Mouse (Mus musculus): ENCODE data around the gene Gipc3. TPM values are rescaled to one million over a fixed set of nuclear protein-coding genes. Genes with fewer than 3 reads are reported as not detected.

Gene Gipc3
- polyA plus RNA-seq, 1 experiment = not detected

DNA sequence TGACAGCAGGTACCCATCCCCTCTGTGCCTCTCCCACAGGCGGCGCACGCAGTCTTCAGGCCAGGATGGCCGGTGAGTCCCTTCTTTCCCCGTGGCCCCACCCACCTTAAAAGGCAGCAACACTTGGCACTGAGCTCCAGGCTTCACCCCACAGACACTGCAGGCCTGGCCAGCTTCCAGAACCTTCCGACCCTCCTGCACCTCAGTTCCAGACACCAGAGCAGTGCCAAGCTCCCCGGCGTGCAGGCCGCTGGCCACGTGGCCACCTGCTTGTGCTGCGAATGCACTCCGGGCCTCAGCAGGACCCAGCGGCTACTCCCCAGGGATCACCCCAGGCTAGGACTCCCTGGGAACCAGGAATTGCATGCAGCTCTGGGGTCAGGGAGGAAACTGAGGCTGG lies 29.5 kb downstream of the Gipc3 start:
- Histone ChIP-seq H3K4me3 (ENCODE audit: insufficient read depth, low read depth, low read length) (no peak overlapping the region), H3K4me1 (ENCODE audit: control insufficient read depth, insufficient read depth, low read length) (peaks cover 2% of the 10 kb centered on the region; the same call in 1 of the 2 replicates), H3K27ac (ENCODE audit: insufficient read depth, low read depth, low read length) (no peak overlapping the region)
- TF ChIP-seq CTCF (IDR thresholded peaks at IDR 0.05; ENCODE audit: insufficient read depth, low read depth, low read length) (no peak), POLR2A (IDR thresholded peaks at IDR 0.05; ENCODE audit: insufficient read depth, low read depth, low read length) (no peak)
- 81% methylated on average over 13 of the region's 13 CpGs for WGBS

DNA sequence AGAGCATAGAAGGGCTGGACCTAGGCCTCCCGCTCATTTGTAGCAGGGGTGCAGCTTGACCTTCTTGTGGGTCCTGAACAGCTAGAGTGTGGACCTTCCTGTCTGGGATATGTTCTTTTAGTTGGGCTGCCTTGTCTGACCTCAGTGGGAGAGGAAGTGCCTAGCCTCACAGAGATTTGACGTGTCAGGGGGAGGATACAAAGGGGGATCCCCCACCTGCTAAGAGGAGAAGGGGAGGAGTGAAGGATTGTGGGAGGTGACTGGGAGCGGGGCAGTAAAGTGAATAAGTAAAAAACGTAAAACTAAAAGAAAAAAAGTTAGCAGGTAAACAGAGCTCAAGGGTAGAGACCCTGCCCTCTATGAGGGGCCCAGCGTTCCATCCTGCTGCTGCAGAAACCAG lies 33.5 kb downstream of the Gipc3 start:
- TF ChIP-seq CTCF (IDR thresholded peaks at IDR 0.05; ENCODE audit: insufficient read depth, low read depth, low read length) = no peak
- TF ChIP-seq POLR2A (IDR thresholded peaks at IDR 0.05; ENCODE audit: insufficient read depth, low read depth, low read length) = no peak
- WGBS = 80% methylated on average over 5 of the region's 5 CpGs
- H3K4me3 ChIP-seq (ENCODE audit: insufficient read depth, low read depth, low read length) = no peak overlapping the region
- no peak overlapping the region for H3K27ac ChIP-seq (ENCODE audit: insufficient read depth, low read depth, low read length)
- H3K4me1 ChIP-seq (ENCODE audit: control insufficient read depth, insufficient read depth, low read length) = peaks cover 8% of the 10 kb centered on the region

DNA sequence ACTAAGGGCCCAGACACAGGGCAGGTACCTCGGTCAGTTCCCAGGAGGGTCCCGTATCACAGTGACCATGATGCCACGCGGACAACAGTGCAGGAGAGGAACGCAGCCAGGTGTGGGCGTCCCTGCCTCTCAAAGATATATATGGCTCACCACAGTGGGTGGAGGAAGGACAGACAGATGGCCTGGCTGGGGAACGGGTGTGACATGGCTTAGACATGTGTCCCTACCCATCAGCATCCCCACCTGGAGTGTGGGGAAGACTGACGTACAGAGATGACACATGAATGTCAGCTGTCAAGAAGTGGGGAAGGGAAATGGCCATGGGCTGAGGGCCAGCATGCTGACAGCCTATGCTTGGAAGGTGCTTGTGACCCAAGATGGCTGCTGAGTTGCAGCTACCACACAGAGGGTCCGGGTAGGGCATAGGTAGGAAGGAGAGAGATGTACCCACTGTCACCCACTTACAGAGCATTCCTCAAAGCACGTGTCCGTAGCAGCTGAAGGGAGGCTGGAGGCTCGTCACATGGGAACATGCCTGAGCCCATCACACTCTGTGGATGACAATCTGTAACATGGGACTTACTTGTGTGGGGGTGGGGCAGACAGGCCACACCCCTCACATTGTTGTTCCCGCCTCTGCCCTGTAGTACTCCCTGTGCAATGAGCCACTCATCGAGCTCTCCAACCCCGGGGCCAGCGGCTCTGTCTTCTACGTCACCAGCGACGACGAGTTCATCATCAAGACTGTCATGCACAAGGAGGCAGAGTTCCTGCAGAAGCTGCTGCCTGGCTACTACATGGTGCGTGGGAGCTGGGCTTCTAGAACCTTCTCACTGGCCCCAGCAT lies 36.0 kb downstream of the Gipc3 start:
- H3K27ac ChIP-seq (ENCODE audit: insufficient read depth, low read depth, low read length) = no peak overlapping the region
- H3K4me1 ChIP-seq (ENCODE audit: control insufficient read depth, insufficient read depth, low read length) = peaks cover 31% of the 10 kb centered on the region
- no peak for TF ChIP-seq POLR2A (IDR thresholded peaks at IDR 0.05; ENCODE audit: insufficient read depth, low read depth, low read length)
- TF ChIP-seq CTCF (IDR thresholded peaks at IDR 0.05; ENCODE audit: insufficient read depth, low read depth, low read length) = no peak
- H3K4me3 ChIP-seq (ENCODE audit: insufficient read depth, low read depth, low read length) = no peak overlapping the region
- WGBS = 86% methylated on average over 21 of the region's 21 CpGs

DNA sequence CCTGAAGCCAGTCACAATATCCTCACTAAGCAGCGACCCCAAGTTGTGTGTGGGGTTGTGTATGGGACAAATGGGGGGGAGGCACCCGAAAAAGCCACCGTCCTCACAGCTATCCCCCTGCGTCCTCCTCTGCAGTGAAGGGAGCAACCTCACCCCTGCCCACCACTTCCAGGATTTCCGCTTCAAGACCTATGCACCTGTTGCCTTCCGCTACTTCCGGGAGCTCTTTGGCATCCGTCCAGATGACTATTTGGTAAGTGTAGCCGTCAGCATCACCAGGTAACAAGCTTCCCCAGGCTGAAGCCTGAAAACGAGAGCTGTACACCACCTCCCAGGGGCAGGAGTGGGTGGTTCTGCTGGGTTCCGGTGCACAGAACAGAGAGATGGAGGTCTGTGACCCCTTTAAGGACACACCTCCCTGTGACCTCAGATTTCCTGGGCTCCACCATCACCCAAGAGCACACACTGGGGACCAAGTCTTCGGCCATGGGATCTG lies 36.8 kb downstream of the Gipc3 start:
- TF ChIP-seq CTCF (IDR thresholded peaks at IDR 0.05; ENCODE audit: insufficient read depth, low read depth, low read length) (no peak), POLR2A (IDR thresholded peaks at IDR 0.05; ENCODE audit: insufficient read depth, low read depth, low read length) (no peak)
- Histone ChIP-seq H3K4me3 (ENCODE audit: insufficient read depth, low read depth, low read length) (no peak overlapping the region), H3K27ac (ENCODE audit: insufficient read depth, low read depth, low read length) (no peak overlapping the region), H3K4me1 (ENCODE audit: control insufficient read depth, insufficient read depth, low read length) (peaks cover 38% of the 10 kb centered on the region)
- WGBS = 81% methylated on average over 12 of the region's 12 CpGs

DNA sequence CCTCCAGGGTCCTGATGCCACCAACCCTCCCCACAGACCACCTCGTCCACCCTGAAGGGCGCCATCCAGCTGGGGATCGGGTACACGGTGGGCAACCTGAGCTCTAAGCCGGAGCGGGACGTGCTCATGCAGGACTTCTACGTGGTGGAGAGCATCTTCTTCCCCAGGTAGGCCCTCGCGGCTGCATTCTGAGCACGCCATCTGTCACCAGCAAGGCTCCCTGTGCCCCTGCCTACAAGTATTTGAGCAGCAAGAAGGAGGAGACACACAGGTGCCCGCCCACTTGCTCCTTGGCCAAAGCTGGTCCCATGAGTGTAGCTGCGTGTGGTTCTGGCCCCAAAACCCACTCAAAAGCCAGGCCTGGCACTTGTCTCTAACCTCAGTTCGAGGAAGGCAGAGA lies 37.4 kb downstream of the Gipc3 start:
- no peak for TF ChIP-seq CTCF (IDR thresholded peaks at IDR 0.05; ENCODE audit: insufficient read depth, low read depth, low read length)
- no peak for TF ChIP-seq POLR2A (IDR thresholded peaks at IDR 0.05; ENCODE audit: insufficient read depth, low read depth, low read length)
- H3K4me3 ChIP-seq (ENCODE audit: insufficient read depth, low read depth, low read length) = no peak overlapping the region
- peaks cover 44% of the 10 kb centered on the region for H3K4me1 ChIP-seq (ENCODE audit: control insufficient read depth, insufficient read depth, low read length)
- 91% methylated on average over 14 of the region's 14 CpGs for WGBS
- no peak overlapping the region for H3K27ac ChIP-seq (ENCODE audit: insufficient read depth, low read depth, low read length)

DNA sequence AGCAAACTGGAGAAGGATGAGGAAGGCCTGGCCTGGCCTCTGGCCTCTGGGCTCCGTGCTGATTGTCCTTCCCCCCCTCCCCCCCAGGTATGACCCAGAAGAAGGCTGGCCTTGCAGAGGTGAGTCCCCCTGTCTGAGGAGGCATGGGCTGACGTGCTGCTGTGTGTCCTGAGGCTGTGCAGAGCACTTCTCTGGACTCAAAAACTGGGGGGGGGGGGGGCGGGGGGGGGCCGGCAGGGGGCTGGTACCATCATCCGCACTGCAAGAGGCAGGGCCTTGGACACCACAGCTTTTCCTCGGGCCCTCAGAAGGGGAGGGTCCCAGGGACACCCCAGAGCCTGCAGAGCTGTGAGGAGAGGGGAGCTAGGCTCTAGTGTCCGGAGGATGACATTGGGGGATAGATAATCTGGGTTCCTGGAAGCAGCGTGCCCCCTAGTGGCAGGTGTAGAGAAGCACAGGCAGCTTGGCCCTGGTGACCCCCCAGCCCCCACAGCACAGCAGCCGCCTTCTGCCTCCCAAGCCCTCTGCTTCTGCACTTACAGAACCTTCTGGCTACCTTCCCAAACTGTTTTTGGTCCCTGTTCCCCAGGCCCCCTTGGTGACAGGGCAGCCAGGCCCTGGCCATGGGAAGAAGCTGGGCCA lies 38.3 kb downstream of the Gipc3 start:
- H3K4me1 ChIP-seq (ENCODE audit: control insufficient read depth, insufficient read depth, low read length) = peaks cover 53% of the 10 kb centered on the region
- no peak for TF ChIP-seq POLR2A (IDR thresholded peaks at IDR 0.05; ENCODE audit: insufficient read depth, low read depth, low read length)
- TF ChIP-seq CTCF (IDR thresholded peaks at IDR 0.05; ENCODE audit: insufficient read depth, low read depth, low read length) = peak; percentile 75
- 18% methylated on average over 5 of the region's 9 CpGs for WGBS
- H3K27ac ChIP-seq (ENCODE audit: insufficient read depth, low read depth, low read length) = peak overlapping the region; percentile 58; the same call in 1 of the 2 replicates
- H3K4me3 ChIP-seq (ENCODE audit: insufficient read depth, low read depth, low read length) = no peak overlapping the region

DNA sequence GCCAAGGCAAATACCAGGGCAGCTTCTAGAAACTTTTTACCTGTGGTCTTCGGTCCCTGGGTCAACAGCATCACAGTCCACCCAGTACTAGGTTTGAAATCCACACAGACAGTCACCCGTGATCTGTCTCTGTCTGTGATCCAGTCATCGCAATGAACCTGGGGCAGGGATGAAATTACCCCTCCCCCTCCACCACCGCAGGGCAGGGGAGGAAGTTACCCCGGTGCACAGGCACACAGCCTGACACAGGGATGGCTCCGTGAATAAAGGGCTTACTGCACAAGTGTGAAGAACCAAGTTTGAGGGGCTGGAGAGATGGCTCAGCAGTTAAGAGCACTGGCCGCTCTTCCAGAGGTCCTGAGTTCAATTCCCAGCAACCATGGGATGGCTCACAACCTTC lies 39.3 kb downstream of the Gipc3 start:
- Histone ChIP-seq H3K4me3 (ENCODE audit: insufficient read depth, low read depth, low read length) (peak overlapping the region; percentile 37), H3K27ac (ENCODE audit: insufficient read depth, low read depth, low read length) (peak overlapping the region; percentile 99), H3K4me1 (ENCODE audit: control insufficient read depth, insufficient read depth, low read length) (peaks cover 63% of the 10 kb centered on the region)
- TF ChIP-seq POLR2A (IDR thresholded peaks at IDR 0.05; ENCODE audit: insufficient read depth, low read depth, low read length) = no peak
- no peak for TF ChIP-seq CTCF (IDR thresholded peaks at IDR 0.05; ENCODE audit: insufficient read depth, low read depth, low read length)
- 50% methylated on average over 7 of the region's 7 CpGs for WGBS

DNA sequence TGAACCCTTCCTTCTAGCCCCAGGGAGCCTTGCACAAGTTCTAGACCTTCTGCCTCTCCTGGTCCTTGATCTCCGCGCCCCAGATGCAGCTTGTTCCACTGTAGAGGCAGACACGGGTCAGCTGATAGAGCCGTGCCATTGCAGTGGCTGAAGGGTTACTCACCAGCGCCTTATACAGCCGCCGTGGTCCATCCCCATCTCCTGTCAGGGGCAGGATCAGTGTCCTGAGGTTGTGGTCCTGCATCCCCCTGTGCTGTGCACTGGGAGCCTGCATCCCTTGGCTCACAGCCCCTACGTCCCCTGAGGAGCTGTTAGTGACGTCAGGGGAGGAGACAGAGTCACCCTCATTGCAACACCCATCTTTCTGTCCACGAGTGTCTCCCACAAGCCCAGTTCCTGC lies 39.8 kb downstream of the Gipc3 start:
- 26% methylated on average over 10 of the region's 10 CpGs for WGBS
- Histone ChIP-seq H3K27ac (ENCODE audit: insufficient read depth, low read depth, low read length) (peak overlapping the region; percentile 99), H3K4me3 (ENCODE audit: insufficient read depth, low read depth, low read length) (peak overlapping the region; percentile 37), H3K4me1 (ENCODE audit: control insufficient read depth, insufficient read depth, low read length) (peaks cover 68% of the 10 kb centered on the region)
- TF ChIP-seq POLR2A (IDR thresholded peaks at IDR 0.05; ENCODE audit: insufficient read depth, low read depth, low read length) (no peak), CTCF (IDR thresholded peaks at IDR 0.05; ENCODE audit: insufficient read depth, low read depth, low read length) (no peak)

DNA sequence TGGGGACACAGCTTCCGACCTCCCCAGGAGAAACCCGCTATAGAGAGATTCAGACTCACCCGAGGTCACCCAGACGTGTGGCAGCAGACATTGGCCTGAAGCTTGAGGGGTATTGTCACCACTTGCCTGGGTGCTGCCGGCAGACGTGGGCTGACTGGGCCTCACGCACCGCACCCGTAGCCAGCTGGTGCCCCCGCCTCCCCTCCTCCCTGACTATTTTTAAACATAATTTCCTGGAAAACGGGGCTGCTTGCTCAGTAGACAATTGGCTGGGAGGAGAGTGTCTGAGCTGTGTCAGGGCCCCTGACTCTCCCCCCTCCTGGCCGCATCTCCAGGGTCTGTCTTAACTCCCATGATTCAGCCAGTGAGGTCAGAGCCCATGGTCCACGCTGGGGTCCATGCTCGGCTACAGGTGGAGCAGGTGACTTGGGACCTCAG lies 40.3 kb downstream of the Gipc3 start:
- 18% methylated on average over 14 of the region's 14 CpGs for WGBS
- Histone ChIP-seq H3K4me1 (ENCODE audit: control insufficient read depth, insufficient read depth, low read length) (peaks cover 72% of the 10 kb centered on the region), H3K4me3 (ENCODE audit: insufficient read depth, low read depth, low read length) (peak overlapping the region; percentile 37), H3K27ac (ENCODE audit: insufficient read depth, low read depth, low read length) (peak overlapping the region; percentile 99)
- no peak for TF ChIP-seq POLR2A (IDR thresholded peaks at IDR 0.05; ENCODE audit: insufficient read depth, low read depth, low read length)
- no peak for TF ChIP-seq CTCF (IDR thresholded peaks at IDR 0.05; ENCODE audit: insufficient read depth, low read depth, low read length)

All from olfactory bulb, adult 2 months (tissue).